Mouse (Mus musculus): ENCODE results near the gene Hoxa10. TPM values are rescaled to one million over a fixed set of nuclear protein-coding genes. Genes with fewer than 3 reads are reported as not detected.

Hoxa10 gene
- polyA plus RNA-seq, 2 experiments from 2014 or later, result not detected

DNA sequence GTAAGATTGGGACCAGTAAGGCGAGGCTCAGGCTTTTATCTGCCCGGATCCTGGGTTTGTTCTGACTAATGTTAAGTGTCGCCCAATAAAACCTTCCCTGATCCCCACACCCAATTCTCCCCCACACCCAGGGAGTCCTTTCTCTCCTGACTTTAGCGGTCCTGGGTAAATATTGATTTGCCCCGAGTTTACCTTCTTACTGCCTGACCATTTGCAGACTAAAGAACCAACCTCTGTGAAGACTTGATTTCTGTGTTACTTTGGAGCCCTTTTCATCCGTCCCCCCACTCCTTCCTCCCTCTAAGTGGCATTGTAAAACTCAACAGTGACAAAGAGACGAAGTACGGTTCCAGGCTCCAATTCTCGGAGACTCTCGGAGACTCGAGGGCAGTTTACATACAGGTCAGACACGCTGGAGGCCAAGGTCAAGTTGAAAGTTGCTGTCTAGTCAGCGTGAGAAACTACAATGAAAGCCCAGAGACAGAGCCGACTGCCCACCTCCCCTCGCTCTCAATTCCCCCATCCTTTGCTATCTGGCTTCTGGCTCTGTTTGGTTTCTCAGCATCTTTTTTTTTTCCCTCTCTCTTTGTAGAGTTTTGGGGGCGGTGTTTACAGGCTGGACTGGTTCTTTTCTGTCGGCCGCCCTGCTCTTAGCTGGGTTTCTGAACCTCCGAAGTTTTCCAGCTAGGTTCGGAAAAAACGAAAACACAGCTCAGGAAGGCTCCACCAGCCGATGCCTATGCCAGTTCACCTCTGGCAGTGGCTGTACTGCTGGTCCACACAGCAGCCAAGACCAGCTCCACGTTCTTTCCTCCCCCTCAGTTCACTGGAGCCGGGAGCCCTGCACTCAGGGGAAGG is 22.0 kb upstream of the Hoxa10 start:
- no peak for ATAC-seq

- ATAC-seq, result no peak
Measured at GRCm38 (mm10) chr6:52261751-52262462, 21.3 kb upstream of the Hoxa10 start.

DNA sequence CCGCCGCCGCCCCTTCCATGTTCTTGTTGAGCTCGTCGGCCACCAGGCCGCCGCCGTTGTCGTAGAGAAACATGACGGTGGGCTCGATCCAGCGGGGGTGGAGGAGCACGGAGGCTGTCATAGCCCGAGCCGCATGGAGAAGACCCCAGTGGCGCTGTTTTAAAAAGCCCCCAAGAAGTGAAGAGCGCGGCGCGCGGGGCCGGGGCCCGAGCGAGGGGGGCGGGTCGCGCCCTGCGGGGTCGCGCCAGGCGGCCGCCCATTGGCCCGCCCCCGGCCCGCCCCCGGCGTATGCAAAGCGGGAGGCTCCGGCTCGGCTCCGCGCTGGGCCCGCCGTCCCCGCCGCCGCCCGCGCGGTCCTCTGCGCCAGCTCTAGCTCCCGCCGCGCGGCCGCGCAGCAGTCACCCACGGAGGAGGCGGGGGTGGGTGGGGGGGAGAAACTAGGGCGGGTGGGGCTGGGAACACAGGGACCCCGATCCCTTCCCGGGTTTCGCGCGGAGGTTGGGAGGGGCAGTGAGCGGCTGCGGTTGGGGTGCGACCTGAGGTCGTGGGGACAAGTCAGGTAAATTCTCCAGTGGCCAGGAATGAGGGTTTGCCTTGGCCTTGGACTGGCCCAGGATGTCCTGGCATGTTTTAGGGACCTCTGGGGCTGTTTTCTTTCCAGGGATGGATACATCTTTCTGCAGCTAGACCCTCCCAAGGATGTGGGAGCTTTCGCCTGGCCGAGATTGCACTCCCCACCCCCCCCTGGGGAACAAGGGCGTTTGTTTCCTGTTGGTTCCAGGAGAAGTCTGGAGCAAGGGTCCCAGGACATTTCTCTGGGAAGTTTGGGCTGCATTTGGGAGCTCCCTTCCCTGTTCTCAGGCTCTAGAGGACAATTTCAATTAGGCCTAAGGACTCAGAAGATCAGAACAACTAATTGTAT is 20.3 kb upstream of the Hoxa10 start, which contains the start of gene Hoxa13:
Gene Hoxa13 (minus strand): TSS at position 227 of the 922 bp plus-strand sequence.
- peak; percentile 15 for ATAC-seq

- ATAC-seq, result peak; percentile 13
Measured at GRCm38 (mm10) chr6:52259811-52260261, 19.2 kb upstream of the Hoxa10 start.

- no peak for ATAC-seq
Measured at GRCm38 (mm10) chr6:52259081-52259790, 18.6 kb upstream of the Hoxa10 start.

DNA sequence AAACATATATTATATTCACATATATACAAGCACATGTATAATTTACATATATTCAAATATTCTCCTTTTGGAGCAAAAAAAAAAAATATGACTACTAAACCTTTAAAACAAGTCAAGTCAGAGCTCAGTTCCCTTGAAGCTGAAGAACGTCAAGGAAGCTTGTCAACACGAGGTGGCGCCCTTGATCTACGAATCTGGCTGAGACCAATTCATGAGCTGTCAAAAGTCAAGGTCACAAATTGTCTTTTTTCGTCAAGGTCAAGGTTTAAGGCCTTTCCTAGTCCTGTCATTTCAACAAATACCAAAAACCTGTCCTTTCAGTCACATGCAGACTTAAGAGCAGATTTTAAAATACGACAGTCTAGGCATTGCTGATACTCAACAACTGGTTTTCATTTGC is 16.3 kb upstream of the Hoxa10 start:
- ATAC-seq, result peak; percentile 59

- peak; percentile 27 for ATAC-seq
Measured at GRCm38 (mm10) chr6:52253511-52254500, 13.2 kb upstream of the Hoxa10 start.

DNA sequence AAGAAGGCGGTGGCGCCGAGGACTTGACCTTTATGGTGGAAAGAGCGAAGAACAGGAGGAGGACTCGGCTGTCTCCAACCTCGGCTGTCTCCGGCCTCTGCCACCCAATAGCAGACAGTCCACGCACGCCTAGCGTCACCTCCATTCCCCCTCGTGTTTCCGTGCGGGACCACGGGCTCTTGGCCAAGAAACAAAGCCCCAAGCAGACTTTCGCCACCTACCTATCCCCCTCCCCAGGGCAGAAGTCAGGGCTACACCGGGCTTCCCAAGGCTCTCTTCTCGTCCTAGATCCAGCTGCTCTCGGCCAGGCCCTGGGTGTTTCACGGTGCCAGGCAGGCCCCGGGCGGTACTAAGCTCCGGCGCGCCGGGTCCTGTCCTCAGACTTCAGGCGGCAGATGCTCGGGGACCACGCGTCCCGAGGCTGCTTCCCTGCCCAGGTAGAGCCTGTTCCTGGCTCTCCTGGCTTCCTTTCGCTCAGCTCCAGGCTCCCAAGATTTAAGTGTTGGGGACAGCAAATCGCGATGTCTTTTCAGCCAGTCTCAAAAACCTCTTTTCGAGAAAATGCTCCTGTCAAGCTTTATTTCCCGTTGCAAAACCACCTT is 12.2 kb upstream of the Hoxa10 start:
- peak; percentile 17 for ATAC-seq

GRCm38 (mm10) chr6:52252016-52252774 is 11.5 kb upstream of the Hoxa10 start:
- no peak for ATAC-seq

DNA sequence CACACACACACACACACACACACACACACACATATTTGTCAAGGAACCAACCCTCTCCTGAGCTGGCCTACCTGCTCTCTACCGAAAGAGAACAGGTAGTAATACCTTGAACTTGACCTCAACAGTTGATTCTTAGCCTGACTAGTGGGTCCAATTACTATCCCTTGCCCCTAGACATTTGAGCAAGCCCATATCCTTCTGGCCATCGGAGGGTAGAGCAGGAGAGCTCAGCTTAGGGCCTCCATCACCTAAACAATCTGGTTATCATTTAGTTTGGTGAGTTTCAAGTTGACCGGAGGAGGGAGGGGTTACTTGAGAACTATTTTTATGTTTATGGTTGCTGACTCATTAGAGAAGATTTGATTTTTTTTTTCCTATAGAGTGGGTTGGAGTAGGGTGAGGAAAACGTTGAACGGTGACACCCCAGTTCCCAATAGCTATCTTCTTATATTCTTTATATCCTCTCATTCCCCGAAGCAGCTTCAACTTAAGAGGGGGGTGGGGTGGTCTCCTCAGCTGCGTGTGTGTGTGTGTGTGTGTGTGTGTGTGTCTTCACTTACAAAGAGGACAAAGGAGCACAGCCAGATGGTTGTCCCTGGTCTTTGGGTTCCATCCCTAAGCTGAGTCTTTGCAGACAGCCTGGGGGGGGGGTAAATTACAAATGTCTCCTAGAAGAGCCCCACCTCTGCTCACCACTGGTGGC is 10.7 kb upstream of the Hoxa10 start:
- ATAC-seq, result no peak

GRCm38 (mm10) chr6:52249826-52250225 is 9.2 kb upstream of the Hoxa10 start:
- ATAC-seq, result no peak

GRCm38 (mm10) chr6:52249415-52249738 is 8.7 kb upstream of the Hoxa10 start:
- ATAC-seq, result no peak

- ATAC-seq, result no peak
Measured at GRCm38 (mm10) chr6:52248638-52249414, 8.2 kb upstream of the Hoxa10 start.

DNA sequence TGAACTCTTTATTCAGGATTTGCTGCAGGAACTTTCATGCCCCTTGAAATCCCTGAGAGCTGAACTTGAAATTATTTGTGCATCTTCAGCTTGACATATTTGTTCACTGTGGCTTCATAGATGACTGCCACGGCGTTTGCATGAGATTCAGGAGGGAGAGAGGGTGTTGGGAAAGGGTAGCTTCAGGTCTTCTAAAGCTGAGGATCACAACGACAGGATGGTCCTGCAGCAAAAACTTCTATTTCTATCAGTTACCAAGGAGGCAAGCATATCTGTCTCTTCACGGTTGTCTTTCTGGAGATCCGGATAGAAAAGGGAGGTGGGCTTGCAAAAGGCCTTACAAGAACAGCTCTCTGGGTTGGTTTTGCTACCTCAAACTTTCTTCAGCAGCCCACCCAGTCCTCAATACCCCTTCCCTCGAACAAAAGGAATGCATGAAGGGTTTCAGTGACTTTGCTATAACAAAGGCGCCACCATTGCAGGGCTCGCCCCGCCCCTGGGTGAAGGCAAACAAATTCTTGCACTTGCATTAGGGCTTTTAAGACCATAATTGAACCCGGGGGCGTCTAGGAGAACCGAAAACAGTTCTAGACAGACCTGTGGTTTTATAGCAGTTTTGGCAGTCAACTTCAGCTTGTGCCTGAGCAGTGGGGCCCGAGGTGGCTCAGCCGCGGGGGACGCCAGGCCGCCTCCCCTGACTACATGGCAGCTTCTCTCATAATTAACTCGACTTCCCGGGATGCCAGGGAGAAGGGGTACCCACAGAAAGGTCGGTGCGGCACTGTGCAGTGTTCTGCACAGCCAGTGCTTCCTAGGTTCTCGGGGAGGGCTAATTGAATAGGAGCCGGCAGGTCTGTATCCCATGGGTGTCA is 7.3 kb upstream of the Hoxa10 start:
- no peak for ATAC-seq

- no peak for ATAC-seq
Measured at GRCm38 (mm10) chr6:52246916-52247315, 6.3 kb upstream of the Hoxa10 start.

- peak; percentile 48 for ATAC-seq
Measured at GRCm38 (mm10) chr6:52246403-52246803, 5.7 kb upstream of the Hoxa10 start.

GRCm38 (mm10) chr6:52245757-52246142 is 5.1 kb upstream of the Hoxa10 start, which contains the start of gene Hoxa11:
Gene Hoxa11 (minus strand): TSS chr6:52245810.
- peak; percentile 41 for ATAC-seq
